Mouse (Mus musculus): ENCODE measurements at regions not wholly inside any gene's neighbourhood (a gene's known extent, or its start where the extent isn't known, plus 50 kb on each side); places are given as distances from the start of the nearest gene placed in this dataset.
"Not testable (repeated sequence)": the region's sequence is repeated elsewhere in the genome, so short reads cannot be mapped to it uniquely, and the experiment has no call there.

- no peak for DNase-seq
- intact Hi-C loops (cut with DNase I): no loop called here
These were observed 136.0 kb downstream of the Sptssa start for GRCm38 (mm10) chr12:54520406-54520805.

GRCm38 (mm10) chr12:54519370-54519769 is 137.0 kb downstream of the Sptssa start:
- intact Hi-C loops (cut with DNase I): no loop called here
- DNase-seq: no peak

GRCm38 (mm10) chr12:54517265-54517664 is 139.1 kb downstream of the Sptssa start:
- DNase-seq: no peak
- intact Hi-C loops (cut with DNase I): no loop called here

GRCm38 (mm10) chr12:54516463-54516862 is 139.9 kb downstream of the Sptssa start:
- intact Hi-C loops (cut with DNase I): no loop called here
- no peak for DNase-seq

- DNase-seq; intact Hi-C loops (cut with DNase I): not testable (repeated sequence)
These were observed 140.3 kb downstream of the Sptssa start for GRCm38 (mm10) chr12:54516039-54516438.

- intact Hi-C loops (cut with DNase I): no loop called here
- no peak for DNase-seq
These were observed 146.5 kb downstream of the Sptssa start for GRCm38 (mm10) chr12:54509903-54510302.

- intact Hi-C loops (cut with DNase I): no loop called here
- DNase-seq: no peak
These were observed 153.6 kb downstream of the Sptssa start for GRCm38 (mm10) chr12:54502775-54503174.

GRCm38 (mm10) chr12:54499963-54500362 is 156.4 kb downstream of the Sptssa start:
- intact Hi-C loops (cut with DNase I): no loop called here
- DNase-seq: no peak

- intact Hi-C loops (cut with DNase I): no loop called here
- DNase-seq: no peak
These were observed 160.5 kb downstream of the Sptssa start for GRCm38 (mm10) chr12:54495701-54496374.

GRCm38 (mm10) chr12:54494756-54495375 is 161.5 kb downstream of the Sptssa start:
- intact Hi-C loops (cut with DNase I): no loop called here
- DNase-seq: no peak

- no peak for DNase-seq
- intact Hi-C loops (cut with DNase I): no loop called here
These were observed 163.6 kb downstream of the Sptssa start for GRCm38 (mm10) chr12:54492737-54493136.

- intact Hi-C loops (cut with DNase I): loop anchor here (1.0 kb wide), 1 partner anchor 56 kb away; no protein-coding TSS in a partner anchor
- no peak for DNase-seq
These were observed 165.9 kb downstream of the Sptssa start for GRCm38 (mm10) chr12:54490460-54490859.

- DNase-seq: peak; percentile 78
- intact Hi-C loops (cut with DNase I): loop anchor here (1.0 to 5.0 kb wide), 4 partner anchors 57 to 390 kb away; partner anchors contain the start of gene Egln3
These were observed 166.7 kb downstream of the Sptssa start for GRCm38 (mm10) chr12:54489675-54490074.

- intact Hi-C loops (cut with DNase I): loop anchor here (2.0 to 5.0 kb wide), 2 partner anchors 175 to 285 kb away; partner anchors contain the start of gene Egln3
These were observed 168.7 kb downstream of the Sptssa start for GRCm38 (mm10) chr12:54487689-54488088.

GRCm38 (mm10) chr12:54482020-54482419 is 174.4 kb downstream of the Sptssa start:
- no peak for DNase-seq
- intact Hi-C loops (cut with DNase I): no loop called here

More at GRCm38 (mm10) chr12:54487689-54488088, 168.7 kb downstream of the Sptssa start:
- no peak for DNase-seq

GRCm38 (mm10) chr12:54479841-54480240 is 176.5 kb downstream of the Sptssa start:
- intact Hi-C loops (cut with DNase I): no loop called here
- DNase-seq: no peak

GRCm38 (mm10) chr12:54472881-54473280 is 183.5 kb downstream of the Sptssa start:
- intact Hi-C loops (cut with DNase I): no loop called here
- DNase-seq: no peak

GRCm38 (mm10) chr12:54472407-54472806 is 184.0 kb downstream of the Sptssa start:
- intact Hi-C loops (cut with DNase I): no loop called here
- DNase-seq: no peak

- intact Hi-C loops (cut with DNase I): no loop called here
- DNase-seq: no peak
These were observed 188.7 kb downstream of the Sptssa start for GRCm38 (mm10) chr12:54467635-54468034.

GRCm38 (mm10) chr12:54463806-54464205 is 192.6 kb downstream of the Sptssa start:
- DNase-seq: no peak
- intact Hi-C loops (cut with DNase I): no loop called here

- intact Hi-C loops (cut with DNase I): no loop called here
- no peak for DNase-seq
These were observed 195.0 kb downstream of the Sptssa start for GRCm38 (mm10) chr12:54461411-54461810.

- intact Hi-C loops (cut with DNase I): no loop called here
- peak; percentile 18 to 33 for DNase-seq
These were observed 196.2 kb downstream of the Sptssa start for GRCm38 (mm10) chr12:54460135-54460523.

Data from heart, postnatal 36 days (tissue).